Mouse (Mus musculus) liver, adult 2 months (tissue): ENCODE measurements around the gene Med19. TPM values are rescaled to one million over a fixed set of nuclear protein-coding genes. Genes with fewer than 3 reads are reported as not detected.
A peak's percentile ranks its signal among the peaks of the same experiment; 100 is the strongest.

Experiments used
- DNase-seq: peaks from one replicate; pipeline ENCODE4 v3.0.0-alpha.2; 2011; ENCODE audit warnings: low read depth, low spot score; ENCODE audit errors: extremely low read depth
- H3K27ac ChIP-seq: fragments of 200-500 bp; replicated peaks from 2 replicates; pipeline ENCODE4 v1.5.1; 2012; ENCODE audit warnings: low read depth, mild to moderate bottlenecking, control low read depth, inconsistent platforms, low read length; ENCODE audit not compliant: insufficient read depth
- H3K27me3 ChIP-seq: fragments of 200-500 bp; 2 replicates; pipeline ENCODE4 v1.6.1; 2012; ENCODE audit warnings: mild to moderate bottlenecking, moderate library complexity, low read length, inconsistent platforms; ENCODE audit not compliant: control insufficient read depth, insufficient read depth
- H3K36me3 ChIP-seq: fragments of 200-500 bp; 2 replicates; pipeline ENCODE4 v1.6.1; 2012; ENCODE audit warnings: low read length, inconsistent platforms; ENCODE audit not compliant: control insufficient read depth, insufficient read depth
- H3K4me1 ChIP-seq: fragments of 200-500 bp; 2 replicates; pipeline ENCODE4 v1.6.1; 2011; ENCODE audit warnings: low read length; ENCODE audit not compliant: control insufficient read depth, insufficient read depth
- H3K4me3 ChIP-seq: fragments of 200-500 bp; 2 replicates; pipeline ENCODE4 v1.5.1; 2011; ENCODE audit warnings: low read depth, mild to moderate bottlenecking, control low read depth, low read length, moderate library complexity; ENCODE audit not compliant: insufficient read depth
- H3K79me2 ChIP-seq: fragments of 200-500 bp; 2 replicates; pipeline ENCODE4 v1.6.1; 2012; ENCODE audit warnings: inconsistent platforms, mild to moderate bottlenecking, low read length, moderate library complexity; ENCODE audit not compliant: control insufficient read depth, insufficient read depth
- H3K9ac ChIP-seq: fragments of 200-500 bp; 2 replicates; pipeline ENCODE4 v1.6.1; 2012; ENCODE audit warnings: low read depth, mild to moderate bottlenecking, control low read depth, inconsistent platforms, low read length
- CTCF ChIP-seq: fragments of 200-500 bp; IDR thresholded peaks from 2 replicates; pipeline ENCODE4 v1.5.1; 2011; ENCODE audit warnings: low read depth, low read length, control low read depth
- POLR2A ChIP-seq: fragments of 200-500 bp; IDR thresholded peaks from 2 replicates; pipeline ENCODE4 v1.6.1; 2011; ENCODE audit warnings: low read length, control low read depth; ENCODE audit not compliant: insufficient read depth; ENCODE audit errors: extremely low read depth
- WGBS: fragments of 180-500 bp; shearing (Covaris S2); methylation state at CpG from one replicate; pipeline ENCODE4 v1.1.7; 2018; 5-methylcytosine and 5-hydroxymethylcytosine counted together
- polyA plus RNA-seq: library from polyadenylated mRNA; depleted of rRNA; stranded (reverse); fragments of >200 nt; gene quantifications from 2 replicates; pipeline ENCODE4 v1.2.3, GENCODE M21; 2012
- total RNA-seq: library from RNA; depleted of rRNA; stranded (reverse); fragments of >200 nt; gene quantifications from 2 replicates; pipeline ENCODE4 v1.2.3, GENCODE M21; 2014

Gene Med19
- total and polyA plus RNA-seq, 2 experiments = 5.5 to 7.9 TPM

- TF ChIP-seq POLR2A (no peak), CTCF (no peak)
- DNase-seq = peak; percentile 69
- Histone ChIP-seq H3K4me3 (no peak overlapping the region; the same call in 1 of the 2 replicates), H3K79me2 (0 out of 2 replicates have a peak, but pooled peaks cover 2% of the 10 kb centered on the region), H3K27me3 (no peaks in the 10 kb centered on the region), H3K4me1 (no peaks in the 10 kb centered on the region; the same call in none of the 2 replicates), H3K9ac (no peak overlapping the region), H3K27ac (peak overlapping the region; percentile 87), H3K36me3 (no peaks in the 10 kb centered on the region)
- 21% methylated on average over 9 of the region's 9 CpGs for WGBS
Observed at GRCm38 (mm10) chr2:84716423-84717355, 38.5 kb downstream of the Med19 start.

GRCm38 (mm10) chr2:84717357-84717756 lies 39.2 kb downstream of the Med19 start:
- WGBS = 87% methylated on average over 4 of the region's 4 CpGs
- Histone ChIP-seq H3K9ac (no peak overlapping the region), H3K4me3 (no peak overlapping the region), H3K27ac (no peak overlapping the region), H3K36me3 (no peaks in the 10 kb centered on the region), H3K27me3 (no peaks in the 10 kb centered on the region), H3K79me2 (0 out of 2 replicates have a peak, but pooled peaks cover 2% of the 10 kb centered on the region), H3K4me1 (no peaks in the 10 kb centered on the region; the same call in none of the 2 replicates)
- peak; percentile 11 for DNase-seq
- TF ChIP-seq POLR2A = no peak
- TF ChIP-seq CTCF = no peak

GRCm38 (mm10) chr2:84720718-84721117 lies 42.5 kb downstream of the Med19 start:
- Histone ChIP-seq H3K9ac (no peak overlapping the region), H3K4me3 (no peak overlapping the region), H3K4me1 (peaks cover 8% of the 10 kb centered on the region), H3K27ac (no peak overlapping the region), H3K36me3 (peaks cover 15% of the 10 kb centered on the region), H3K79me2 (peaks cover 7% of the 10 kb centered on the region; the same call in 1 of the 2 replicates), H3K27me3 (no peaks in the 10 kb centered on the region)
- no peak for TF ChIP-seq CTCF
- no peak for TF ChIP-seq POLR2A
- DNase-seq = no peak
- WGBS = 81% methylated on average over 2 of the region's 2 CpGs

- WGBS = 40% methylated on average over 3 of the region's 3 CpGs
- H3K27me3 ChIP-seq = no peaks in the 10 kb centered on the region
- peaks cover 9% of the 10 kb centered on the region; the same call in 1 of the 2 replicates for H3K79me2 ChIP-seq
- no peak overlapping the region for H3K4me3 ChIP-seq
- H3K4me1 ChIP-seq = peaks cover 11% of the 10 kb centered on the region
- no peak overlapping the region for H3K9ac ChIP-seq
- peak; percentile 16 for DNase-seq
- H3K36me3 ChIP-seq = peaks cover 15% of the 10 kb centered on the region
- no peak overlapping the region for H3K27ac ChIP-seq
- TF ChIP-seq CTCF (no peak), POLR2A (no peak)
Observed at GRCm38 (mm10) chr2:84721182-84721581, 43.0 kb downstream of the Med19 start.

GRCm38 (mm10) chr2:84723856-84724255 lies 45.7 kb downstream of the Med19 start:
- no peak overlapping the region for H3K4me3 ChIP-seq
- peaks cover 15% of the 10 kb centered on the region for H3K36me3 ChIP-seq
- H3K4me1 ChIP-seq = peaks cover 14% of the 10 kb centered on the region
- H3K27ac ChIP-seq = no peak overlapping the region
- H3K79me2 ChIP-seq = peaks cover 9% of the 10 kb centered on the region; the same call in 1 of the 2 replicates
- no peak for TF ChIP-seq POLR2A
- TF ChIP-seq CTCF = no peak
- no peak for DNase-seq
- H3K27me3 ChIP-seq = no peaks in the 10 kb centered on the region
- WGBS = 97% methylated on average over 14 of the region's 14 CpGs
- no peak overlapping the region for H3K9ac ChIP-seq
